In the genomic region with DNA sequence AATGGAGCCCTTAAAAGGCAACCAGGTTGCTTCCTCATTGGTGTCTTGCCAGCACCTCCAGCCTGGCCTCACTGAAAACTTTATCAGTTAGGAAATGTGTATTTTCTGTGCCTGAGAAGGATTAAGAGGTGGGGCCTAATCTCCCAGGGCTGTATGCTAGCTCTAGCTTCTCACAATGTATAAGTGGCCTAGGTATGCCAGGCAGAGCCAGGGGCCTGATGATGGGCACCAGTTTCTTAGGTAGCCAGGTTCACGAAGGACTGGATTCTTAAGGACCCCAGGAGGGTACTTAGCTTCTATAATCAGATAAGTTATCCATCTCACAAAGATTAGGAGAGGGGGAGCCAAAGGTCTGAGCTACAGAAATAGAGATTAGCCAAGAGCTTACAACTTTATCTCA, we compare ENCODE assay signal across 19 mouse cellular contexts.
"Had no signal": no experiment of that assay in that cellular context is flagged by ENCODE, and none has a peak within 500 bp of the region (broad histone marks: within the 10 kb centered on the region; RNA-seq: fewer than 3 reads in every experiment).

No protein-coding gene starts in this region.

- H3K4me1 ChIP-seq: liver, embryonic 13.5 days; midbrain, embryonic 10.5 days; midbrain, embryonic 13.5 days; stomach, embryonic 15.5 days had no signal

- H3K36me3 ChIP-seq: liver, embryonic 13.5 days; stomach, embryonic 15.5 days had no signal

- H3K4me3 ChIP-seq: layer of hippocampus, adult 2 months; liver, embryonic 13.5 days; megakaryocyte, embryonic 14.5 days; midbrain, embryonic 10.5 days; midbrain, embryonic 13.5 days; myocyte; stomach, embryonic 15.5 days had no signal

- H3K27me3 ChIP-seq: liver, embryonic 13.5 days; midbrain, embryonic 13.5 days; stomach, embryonic 15.5 days had no signal

- H3K27ac ChIP-seq: kidney, postnatal 0 days; layer of hippocampus, adult 2 months; liver, embryonic 13.5 days; midbrain, embryonic 10.5 days; midbrain, embryonic 13.5 days; stomach, embryonic 15.5 days had no signal

- H3K9ac ChIP-seq: liver, embryonic 13.5 days; midbrain, embryonic 13.5 days; stomach, embryonic 15.5 days had no signal

- DNase-seq: kidney, adult 2 months; kidney, postnatal 25 days; layer of hippocampus, adult 9-11 months; liver, embryonic 13.5 days; lung, adult 2 months; right cerebral cortex, postnatal 14 days; right cerebral cortex, postnatal 4 days; thymus, adult 2 months; thymus, postnatal 14 days; thymus, postnatal 4 days had no signal

- H3K9me3 ChIP-seq: liver, embryonic 13.5 days; megakaryocyte, embryonic 14.5 days; midbrain, embryonic 10.5 days; midbrain, embryonic 13.5 days; stomach, embryonic 15.5 days had no signal

- ATAC-seq: intestine, postnatal 0 days; midbrain, embryonic 13.5 days; midbrain, embryonic 16.5 days had no signal

- H3K4me2 ChIP-seq: liver, embryonic 13.5 days; midbrain, embryonic 13.5 days; stomach, embryonic 15.5 days had no signal
